Mouse (Mus musculus) CD4-positive, CD25-positive, alpha-beta regulatory T cell, adult 4 months (primary cell): Measurements from ENCODE around the gene Svbp. TPM values are rescaled to one million over a fixed set of nuclear protein-coding genes. Genes with fewer than 3 reads are reported as not detected.

Experiments used
- ATAC-seq: one replicate; pipeline ENCODE4 v1.8.0; 2017
- polyA plus RNA-seq, 2 experiments: library from polyadenylated mRNA; unstranded; fragments of 100-300 nt; shearing (Covaris generic); gene quantifications; one replicate each; pipeline ENCODE4 v1.2.1; 2017

Svbp gene
- polyA plus RNA-seq, 2 experiments from 2014 or later, result 53.0 to 54.8 TPM

DNA sequence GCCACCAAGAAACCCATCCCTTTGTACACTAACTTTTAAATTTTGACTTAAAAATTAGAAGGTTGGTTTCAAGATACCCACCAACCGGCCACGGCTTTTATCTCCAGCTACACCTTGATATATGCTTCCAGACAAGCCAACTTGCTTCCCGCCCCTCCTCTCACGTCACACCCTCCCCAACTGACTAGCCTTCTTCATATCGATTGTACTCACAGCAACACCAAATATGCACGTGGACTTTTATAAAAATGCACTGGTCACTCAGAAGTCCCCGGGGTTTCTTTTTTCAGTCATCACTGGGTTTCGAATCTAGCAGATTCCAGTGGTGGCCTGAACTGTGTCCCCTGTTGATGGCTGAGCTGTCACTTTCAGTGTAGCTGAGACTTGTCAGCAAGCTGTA lies 4.5 kb upstream of the Svbp start:
- ATAC-seq, result no peak

DNA sequence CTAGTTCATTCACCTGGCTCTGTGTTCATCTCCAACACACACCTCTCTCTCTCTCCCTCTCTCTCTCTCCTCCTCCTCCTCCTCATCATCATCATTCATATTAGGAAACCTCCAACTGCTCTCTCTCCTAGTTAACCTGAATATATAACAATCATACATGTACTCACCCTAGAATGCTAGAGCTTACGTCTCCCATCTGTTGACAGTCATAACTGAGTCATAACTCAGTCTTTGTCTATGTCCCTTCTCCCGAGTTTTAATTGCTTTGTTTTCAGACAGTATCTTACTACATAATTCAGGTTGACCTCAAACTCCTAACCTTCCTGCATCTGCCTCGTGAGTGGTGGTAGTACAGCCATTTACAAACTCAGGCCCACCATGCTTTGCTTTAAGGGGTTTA lies 3.8 kb upstream of the Svbp start:
- no peak for ATAC-seq

DNA sequence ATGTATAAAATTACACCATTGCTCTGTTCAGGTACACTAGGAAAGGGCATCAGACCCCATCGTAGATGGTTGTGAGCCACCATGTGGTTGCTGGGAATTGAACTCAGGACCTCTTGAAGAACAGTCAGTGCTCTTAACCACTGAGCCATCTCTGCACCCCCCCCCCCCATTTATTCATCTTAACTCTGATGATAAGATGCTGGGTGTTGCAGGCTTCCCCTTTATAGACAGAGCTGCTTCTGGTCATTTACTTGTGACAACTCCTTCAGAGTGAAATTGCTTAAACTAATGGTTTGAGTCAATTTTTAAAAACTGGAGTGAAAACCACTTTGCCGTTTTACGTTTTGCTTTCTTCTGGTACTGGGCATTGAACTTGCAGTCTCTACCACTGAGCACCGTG lies 2.3 kb upstream of the Svbp start:
- no peak for ATAC-seq

DNA sequence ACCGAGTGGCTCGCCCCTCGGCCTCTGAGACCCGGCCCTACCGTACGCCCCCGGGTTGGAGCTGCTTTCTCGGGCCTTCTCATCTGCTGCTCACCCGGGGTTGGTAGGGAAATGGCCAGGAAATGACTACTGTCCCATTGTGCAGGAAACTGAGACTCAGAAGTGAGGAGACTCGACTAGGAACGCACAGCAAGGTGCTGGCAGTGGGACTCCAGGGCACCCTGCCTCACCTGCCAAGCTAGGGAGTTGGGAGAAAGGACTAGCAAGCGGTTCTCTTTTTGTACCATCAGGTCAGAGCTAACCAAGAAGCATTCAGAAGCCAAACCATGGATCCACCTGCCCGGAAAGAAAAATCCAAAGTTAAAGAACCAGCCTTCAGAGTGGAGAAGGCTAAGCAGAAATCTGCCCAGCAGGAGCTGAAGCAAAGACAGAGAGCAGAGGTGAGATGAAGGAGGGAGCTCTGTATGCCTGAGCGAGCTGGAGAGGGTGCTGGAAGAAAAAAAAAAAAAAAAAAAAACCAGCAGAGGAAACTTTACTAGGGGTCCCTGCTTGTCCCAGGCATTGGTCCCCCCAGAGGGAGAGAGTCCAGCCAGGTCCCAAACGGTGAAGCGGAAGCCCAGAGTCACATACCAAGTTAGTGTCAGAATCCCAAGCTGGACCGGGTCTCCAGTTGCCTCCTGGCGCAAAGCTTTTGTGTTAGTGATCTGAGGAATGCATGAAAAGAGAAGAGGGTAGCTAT lies 645 bp downstream of the Svbp start:
- peak; percentile 59 for ATAC-seq

DNA sequence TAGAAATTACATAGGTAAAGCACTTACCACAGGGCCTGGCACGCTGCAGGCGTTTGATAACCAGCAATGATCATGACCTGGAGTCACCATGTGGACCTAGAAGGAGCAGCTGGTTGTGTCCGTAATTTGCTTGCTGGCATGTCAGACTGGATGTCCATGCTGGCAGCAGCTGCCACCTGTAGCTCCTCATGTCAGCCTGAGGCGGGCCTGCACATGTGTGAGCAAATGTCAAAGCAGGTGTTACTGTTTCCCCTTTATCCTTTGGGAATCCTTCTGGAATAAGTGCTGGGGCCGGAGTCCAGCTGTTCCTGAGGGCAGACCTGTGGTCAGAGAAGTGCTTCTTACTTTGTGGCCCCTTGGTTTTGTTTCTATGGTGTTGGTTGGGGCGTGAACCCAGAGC lies 3.0 kb downstream of the Svbp start:
- no peak for ATAC-seq

DNA sequence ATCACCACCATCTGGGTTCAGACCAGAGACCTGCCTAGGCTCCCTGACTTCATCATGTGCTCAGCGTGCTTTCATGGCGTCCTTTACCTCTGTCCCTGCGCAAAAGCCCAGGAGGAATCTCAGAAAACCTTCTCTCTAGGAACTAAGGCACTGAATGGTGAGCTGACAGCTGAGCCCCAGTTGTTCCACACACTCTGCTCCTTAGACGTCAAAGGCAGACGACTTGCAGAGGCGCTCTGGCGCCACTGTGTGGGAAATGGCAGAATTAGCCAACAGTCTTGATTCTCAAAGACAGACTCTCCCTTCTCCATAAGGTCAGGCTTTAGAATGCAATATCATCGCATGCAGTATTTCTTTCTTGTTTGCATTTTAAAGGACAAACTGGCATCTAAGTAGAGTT lies 9.6 kb downstream of the Svbp start:
- ATAC-seq, result peak; percentile 62

DNA sequence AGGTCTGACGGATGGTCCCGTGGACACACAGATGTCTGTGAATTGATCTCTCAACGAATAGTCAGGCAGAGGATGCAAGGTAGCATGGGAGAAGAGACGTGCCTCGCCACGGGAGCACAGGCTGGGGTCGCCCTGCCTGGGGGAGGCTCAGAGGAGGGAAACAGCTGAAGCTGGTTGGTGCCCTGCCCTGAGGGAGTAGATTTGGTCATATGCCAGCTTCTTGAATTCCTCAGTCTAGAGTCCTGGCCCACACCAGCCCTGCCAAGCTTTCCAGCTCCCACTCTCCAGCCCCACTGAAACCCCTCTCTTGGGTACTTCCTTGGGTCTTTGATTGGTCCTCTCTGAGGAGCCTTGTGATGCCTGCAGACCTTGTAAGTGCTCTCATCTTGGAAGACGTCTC lies 21.6 kb downstream of the Svbp start:
- no peak for ATAC-seq

DNA sequence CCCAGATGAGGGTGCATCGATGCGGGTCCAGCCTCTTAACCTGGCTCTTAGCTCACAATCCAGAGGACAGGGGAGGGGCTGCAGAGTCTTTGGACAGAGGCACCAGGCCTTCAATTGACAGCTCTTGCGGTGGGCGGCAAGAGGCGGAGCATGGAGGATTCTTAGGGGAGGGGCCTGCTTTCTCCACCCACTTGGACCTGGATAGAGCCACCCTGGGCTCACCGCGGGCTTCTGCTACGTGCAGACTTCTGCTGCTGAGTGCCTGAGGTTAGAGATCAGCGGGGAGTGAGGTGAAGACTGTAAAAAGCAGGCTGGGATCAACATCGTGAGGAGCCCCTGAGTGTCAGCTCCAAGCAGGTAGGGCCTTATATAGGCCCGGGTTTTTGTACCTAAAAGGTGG lies 23.1 kb downstream of the Svbp start, which contains the start of gene Tmem269:
TSS of gene Tmem269 (minus strand) at position 49 of the 400 bp plus-strand sequence.
- no peak for ATAC-seq

DNA sequence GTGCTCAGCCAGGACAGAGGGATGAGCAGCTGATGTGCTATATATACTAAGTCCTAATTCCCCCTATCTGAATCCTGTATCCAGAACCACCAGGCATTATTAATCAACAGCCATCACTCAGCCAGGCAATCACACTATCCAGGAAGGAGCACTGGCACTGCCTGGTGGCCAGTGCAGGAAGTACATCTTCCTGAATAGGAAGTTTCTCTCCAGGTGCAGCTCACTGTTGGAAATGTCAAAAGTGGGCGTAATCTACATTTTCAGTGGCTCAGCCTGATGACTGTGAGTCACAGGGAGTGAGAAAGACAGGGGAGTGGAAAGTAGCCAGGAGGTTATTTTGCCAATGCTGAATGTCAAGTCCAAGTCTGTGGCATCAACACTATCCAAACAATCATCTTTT lies 28.6 kb downstream of the Svbp start:
- ATAC-seq, result peak; percentile 80

DNA sequence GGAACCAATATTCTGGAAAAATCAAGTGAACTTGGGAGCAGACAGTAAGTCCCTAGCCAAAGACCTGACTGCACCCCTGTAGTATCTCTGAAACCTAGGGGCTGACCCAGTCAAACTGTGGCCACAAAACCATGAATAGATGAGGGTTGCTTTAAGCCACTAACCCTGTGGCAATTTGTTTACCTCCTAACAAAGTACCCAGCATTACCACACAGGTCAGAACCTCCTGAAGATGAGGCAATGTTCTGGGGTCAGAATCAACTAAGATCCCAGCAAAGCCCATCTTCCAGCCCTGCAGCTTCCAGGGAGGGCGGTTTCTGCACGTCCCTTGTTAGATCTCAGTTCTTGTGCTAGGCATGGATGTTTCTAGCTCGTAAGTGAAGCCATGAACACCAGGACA lies 29.4 kb downstream of the Svbp start:
- no peak for ATAC-seq

DNA sequence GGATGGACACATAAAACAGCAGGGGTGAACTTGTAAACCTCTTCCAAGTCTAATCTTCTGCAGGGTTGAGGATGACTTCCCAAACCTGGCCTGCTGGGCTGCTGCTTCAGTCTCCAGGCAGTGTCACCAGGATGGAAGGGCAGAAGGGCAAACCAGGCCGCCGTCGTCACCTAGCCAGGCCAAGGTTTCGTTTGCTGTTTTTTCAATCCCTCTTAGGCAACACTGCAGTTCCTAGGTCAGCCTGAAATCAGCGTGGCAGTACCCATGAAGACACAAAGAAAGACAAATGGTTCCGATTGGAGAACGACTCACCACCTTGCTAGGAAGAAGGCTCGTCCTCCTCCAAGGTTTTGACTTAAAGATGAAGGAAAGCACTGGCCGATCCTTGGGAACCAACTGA lies 30.6 kb downstream of the Svbp start:
- no peak for ATAC-seq

DNA sequence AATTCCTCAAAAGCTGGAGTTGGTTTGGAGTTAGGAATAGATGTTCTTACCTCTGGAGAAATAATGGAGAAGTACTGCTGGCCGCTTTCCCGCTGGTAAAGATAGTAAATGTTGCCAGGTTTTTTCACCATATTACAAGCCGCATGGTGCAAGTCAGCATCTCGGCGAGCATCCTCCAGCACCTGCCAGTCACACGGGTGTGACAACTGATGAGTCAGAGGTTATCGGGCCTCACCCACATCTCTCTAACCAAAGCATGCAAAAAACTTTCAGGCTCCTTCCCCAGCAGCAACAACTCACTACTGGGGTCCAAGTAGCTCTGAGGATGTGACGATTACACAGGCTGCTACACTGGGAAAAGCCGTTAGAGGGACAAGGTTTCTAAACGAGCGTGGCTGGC lies 31.6 kb downstream of the Svbp start:
- ATAC-seq, result no peak

DNA sequence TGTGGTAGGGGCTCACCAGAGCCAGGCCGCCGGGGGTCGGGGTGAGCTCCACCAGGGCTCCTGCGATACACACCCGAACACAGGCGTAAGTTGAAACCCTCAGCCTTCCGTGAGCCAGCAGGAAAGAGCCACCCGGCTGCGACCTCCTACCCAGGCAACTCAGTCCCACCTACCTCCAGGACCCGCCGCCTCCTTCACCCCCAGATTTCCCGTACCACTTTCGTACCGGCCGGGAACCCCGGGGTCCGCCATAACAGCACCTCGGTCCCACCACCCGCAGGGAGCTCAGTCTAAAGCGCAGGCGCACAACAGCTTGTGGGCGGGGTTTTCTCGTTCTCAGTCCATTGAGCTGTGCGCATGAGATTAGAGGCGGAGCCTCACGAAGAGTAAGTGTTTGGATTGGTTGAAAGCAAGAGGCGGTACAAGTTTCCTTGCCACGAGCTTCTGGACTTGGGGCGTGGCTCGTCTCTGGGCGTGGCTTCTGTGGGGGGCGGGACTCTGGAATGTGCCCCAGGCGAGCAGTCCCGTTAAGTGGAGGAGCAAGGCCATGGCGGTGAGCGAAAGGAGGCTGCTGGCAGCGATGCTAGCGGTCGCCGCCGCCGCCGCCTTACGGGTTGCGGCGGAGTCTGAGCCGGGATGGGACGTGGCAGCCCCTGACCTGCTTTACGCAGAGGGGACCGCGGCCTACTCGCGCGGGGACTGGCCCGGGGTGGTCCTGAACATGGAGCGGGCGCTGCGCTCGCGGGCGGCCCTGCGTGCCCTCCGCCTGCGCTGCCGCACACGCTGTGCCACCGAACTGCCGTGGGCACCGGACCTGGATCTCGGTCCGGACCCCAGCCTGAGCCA lies 37.5 kb downstream of the Svbp start, which contains the start of the genes AU022252 and P3h1:
TSS of gene AU022252 (minus strand) at position 303 of the 846 bp plus-strand sequence.
TSS of gene P3h1 (plus strand) at position 506 of the 846 bp plus-strand sequence.
- ATAC-seq, result peak; percentile 98

DNA sequence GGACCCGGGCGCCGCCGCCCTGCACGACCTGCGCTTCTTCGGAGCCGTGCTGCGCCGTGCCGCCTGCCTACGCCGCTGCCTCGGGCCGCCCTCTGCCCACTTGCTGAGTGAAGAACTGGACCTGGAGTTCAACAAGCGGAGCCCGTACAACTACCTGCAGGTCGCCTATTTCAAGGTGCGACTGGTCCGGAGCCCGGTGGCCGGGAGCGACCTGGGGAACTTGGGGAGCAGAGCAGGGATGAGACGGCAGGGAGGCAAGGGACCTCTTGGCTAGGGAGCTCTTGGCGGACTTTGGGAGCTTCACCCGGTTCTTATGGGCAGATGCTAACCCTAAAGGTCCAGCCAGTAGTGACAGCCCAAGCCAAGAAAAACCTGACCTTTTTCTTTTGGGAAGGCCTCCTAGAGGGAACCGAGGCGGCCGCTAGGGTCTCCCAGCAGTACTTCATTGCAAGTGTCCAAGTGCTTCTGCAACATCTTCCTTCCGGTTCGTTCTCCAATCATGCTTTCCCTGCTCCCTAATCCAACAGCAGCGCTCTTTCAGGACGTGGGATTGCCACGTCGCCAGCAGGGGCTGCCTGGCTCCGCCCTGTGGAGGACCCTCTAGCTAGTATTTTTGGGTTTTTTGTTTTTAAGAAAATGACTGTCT lies 38.3 kb downstream of the Svbp start:
- no peak for ATAC-seq

DNA sequence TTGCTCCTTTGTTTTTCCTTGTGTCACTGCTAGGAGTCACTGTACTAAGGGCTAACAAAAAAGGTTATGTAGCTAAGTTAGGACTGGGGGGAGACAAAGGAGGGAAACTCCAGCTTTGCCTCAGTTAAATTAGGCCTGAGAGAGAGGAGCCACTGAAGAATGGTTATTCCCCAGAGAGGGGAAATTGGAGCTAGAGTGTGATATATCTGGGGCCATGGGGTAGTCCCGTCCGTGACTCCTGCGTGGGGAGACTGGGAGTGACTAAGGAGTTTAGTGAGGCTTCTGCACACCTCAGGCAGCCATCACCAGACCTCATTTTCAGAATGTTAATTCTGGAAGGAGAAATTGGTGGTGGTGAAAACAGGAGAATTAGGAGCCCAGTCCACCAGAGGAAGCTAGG lies 39.2 kb downstream of the Svbp start:
- no peak for ATAC-seq

DNA sequence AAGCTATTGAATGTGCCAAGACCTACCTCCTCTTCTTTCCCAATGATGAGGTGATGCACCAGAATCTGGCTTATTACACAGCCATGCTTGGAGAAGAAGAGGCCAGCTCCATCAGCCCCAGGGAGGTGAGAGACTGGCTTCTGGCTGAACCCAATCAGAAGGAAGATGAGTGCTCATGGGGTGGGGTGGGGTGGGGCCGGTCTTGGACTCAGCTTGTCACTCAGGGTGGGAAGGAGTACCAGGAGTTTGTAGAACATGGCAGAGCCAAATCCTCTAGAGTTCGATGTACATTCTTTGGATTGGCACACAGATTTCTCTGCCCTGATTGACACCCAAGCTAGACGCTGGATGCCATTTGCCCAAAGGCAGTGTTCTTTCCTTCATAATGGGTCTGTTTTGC lies 43.6 kb downstream of the Svbp start:
- ATAC-seq, result no peak

DNA sequence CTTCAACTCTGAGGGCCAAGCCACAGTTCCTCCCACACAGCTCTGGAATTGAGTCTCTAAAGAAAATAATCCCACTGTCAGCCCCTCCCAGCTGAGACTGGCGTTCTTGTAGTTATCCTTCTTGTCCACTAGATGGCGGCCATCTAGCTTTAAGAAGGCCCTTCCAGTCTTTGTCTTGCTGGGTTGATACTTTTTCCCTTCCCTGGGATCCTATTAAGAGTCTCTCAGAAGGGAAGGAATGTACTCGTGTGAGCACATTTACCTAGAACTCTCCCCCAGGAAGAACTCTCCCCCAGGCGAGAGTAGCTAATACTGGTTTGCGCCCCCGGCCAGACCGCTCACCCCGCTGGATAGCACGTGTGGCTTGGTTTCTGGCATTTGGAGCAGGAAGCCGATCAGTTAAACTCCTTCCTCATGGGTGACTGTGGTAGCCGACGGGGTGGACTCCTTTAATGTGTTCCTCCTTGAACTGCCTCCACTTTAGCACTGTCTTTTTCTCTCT lies 44.1 kb downstream of the Svbp start:
- ATAC-seq, result peak; percentile 97

DNA sequence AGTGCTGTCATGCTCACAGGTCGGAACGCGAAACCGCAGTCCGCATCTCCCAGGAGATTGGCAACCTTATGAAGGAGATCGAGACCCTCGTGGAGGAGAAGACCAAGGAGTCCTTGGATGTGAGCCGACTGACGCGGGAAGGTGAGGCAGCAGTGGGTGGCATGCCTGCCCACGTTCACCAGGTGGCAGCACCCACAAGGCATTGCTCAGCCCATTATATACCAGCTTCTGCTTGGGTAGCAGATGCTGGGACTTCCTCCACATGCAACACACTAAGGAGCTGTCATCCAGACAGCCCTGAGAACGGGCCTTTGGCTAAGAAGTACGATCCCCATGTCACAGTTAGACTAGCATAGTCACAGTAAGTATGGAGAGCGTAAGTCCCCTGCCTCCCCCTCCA lies 46.6 kb downstream of the Svbp start:
- no peak for ATAC-seq

DNA sequence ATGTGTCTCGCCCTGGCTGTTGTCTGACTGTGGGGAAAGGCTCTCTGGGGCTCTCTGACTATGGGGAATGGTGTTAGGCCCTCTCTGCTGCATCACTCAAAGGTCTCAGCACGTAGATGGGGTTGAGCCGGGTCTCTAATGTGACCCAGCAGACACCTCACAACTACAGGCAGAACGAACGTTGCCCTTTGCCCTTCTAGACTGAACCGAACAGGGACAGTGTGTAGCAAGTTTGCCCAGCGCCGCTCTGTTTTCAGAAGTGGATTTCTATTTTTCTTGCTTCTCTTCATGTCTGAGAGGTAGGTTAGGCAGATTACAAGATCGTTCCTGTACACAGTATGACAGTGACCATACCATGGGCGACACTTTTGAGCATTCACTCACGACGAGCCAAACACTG lies 47.5 kb downstream of the Svbp start:
- ATAC-seq, result no peak

DNA sequence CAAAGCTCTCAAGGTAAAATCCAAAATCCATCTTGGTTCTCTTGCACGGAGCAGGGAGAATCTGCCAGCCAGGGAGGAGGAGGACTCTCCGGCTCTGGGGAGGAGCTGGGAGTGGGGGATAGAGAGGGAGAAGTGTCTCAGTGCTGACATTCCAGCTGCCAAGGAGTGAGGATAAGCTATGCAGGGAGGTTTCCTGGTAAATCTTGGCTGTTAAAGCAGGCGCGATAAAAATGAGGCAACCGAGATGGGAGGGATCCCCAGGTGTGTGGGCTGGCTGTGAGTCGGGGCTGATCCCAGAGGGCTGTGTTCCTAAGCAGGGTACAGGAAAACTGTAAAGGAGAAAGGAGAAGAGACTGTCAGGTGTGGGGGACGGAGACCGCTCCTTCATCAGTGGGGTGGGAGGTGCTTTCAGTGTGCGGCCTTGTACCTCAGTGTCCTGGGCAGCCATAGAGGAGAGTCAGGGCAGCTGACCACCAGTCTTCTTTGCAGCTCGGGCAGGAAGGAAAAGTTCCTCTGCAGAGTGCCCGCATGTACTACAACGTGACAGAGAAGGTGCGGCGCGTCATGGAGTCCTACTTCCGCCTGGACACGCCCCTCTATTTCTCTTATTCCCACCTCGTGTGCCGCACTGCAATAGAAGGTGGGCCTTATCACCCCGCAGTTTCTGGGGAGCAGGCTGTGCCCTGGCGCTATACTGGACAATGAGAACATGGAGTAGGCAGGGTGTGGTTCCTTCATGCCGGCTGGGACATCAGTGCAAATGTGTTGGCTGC lies 49.5 kb downstream of the Svbp start:
- no peak for ATAC-seq

DNA sequence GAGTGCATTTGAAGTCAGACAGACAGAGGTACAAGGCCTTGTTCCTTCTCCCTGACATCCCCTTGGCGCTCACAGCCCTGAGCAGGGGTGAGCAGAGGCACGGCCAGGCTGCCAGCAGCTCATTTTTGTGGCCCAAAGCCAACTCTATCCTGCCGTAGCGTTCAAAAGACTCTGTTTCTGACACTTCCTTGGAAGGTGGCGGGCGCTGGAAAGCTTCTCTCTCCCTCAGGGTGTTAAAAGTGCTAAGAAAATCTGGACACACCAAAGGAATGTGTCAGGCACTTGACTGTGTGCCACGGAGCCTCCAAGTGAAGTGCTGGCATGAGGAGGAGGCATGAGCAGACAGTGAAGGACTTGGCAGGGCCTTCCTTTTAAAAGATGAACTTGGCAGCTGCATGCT lies 50.5 kb downstream of the Svbp start:
- no peak for ATAC-seq

DNA sequence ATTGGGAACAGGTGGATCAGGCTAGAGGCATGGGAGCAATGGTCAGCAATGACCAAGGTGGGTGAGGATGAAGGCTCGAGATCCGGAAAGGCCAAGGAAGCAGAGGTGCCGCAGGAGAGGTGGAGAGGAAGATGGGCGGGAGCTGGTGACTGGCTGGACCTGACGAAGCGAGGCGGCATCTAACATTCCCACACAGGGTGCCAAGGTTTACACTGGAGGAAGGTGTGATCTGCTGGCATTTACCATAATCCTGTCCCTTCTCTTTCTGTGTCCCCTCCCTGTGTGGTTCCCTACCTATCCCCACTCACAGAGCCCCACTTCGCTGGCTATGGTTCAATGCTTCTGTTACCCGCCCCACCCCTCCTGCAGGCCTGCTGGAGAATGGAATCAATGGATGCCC lies 50.9 kb downstream of the Svbp start:
- ATAC-seq, result no peak
